Mouse (Mus musculus): Measurements from ENCODE around the gene Dgki. TPM values are rescaled to one million over a fixed set of nuclear protein-coding genes. Genes with fewer than 3 reads are reported as not detected.

The Dgki gene
- total and polyA plus RNA-seq, 3 experiments: not detected

DNA sequence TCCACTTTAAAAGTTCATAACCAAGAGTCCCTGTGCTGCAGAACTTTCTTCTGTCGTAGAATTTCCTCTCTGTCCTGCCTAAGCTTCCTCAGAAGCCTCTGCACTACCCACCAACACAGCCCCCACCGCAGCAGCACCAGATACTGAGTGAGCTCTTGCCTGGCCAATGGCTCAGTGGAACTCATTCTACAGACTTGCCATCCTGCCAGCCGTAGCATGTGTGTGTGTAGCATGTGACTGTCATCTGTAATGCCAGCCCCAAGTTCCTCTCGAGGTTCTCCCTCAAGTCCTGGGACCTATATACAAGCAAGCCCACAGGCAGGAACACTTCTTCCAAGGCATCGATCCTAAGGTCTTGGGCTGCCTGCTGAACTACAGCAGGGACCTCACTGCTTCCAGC is 38.1 kb upstream of the Dgki start:
- H3K36me3 ChIP-seq (ENCODE audit: control insufficient read depth in 1 of 2, insufficient read depth in 2 of 2, low read length in 2 of 2): no peaks in the 10 kb centered on the region

GRCm38 (mm10) chr6:37336831-37337260 is 36.9 kb upstream of the Dgki start:
- no peaks in the 10 kb centered on the region for H3K36me3 ChIP-seq (ENCODE audit: control insufficient read depth in 1 of 2, insufficient read depth in 2 of 2, low read length in 2 of 2)
- no peak for DNase-seq (ENCODE audit: low read depth, low spot score)
- TF ChIP-seq MAFK (IDR thresholded peaks at IDR 0.05; ENCODE audit: borderline replicate concordance, low read depth, low read length) (no peak), CTCF (IDR thresholded peaks at IDR 0.05 in 2 of 3, conservative IDR thresholded peaks at IDR 0.05 in 1 of 3; ENCODE audit: control insufficient read depth in 1 of 3, insufficient read depth in 1 of 3, low read depth in 2 of 3, low read length in 3 of 3, poor library complexity in 1 of 3, severe bottlenecking in 1 of 3) (no peak)

More for the DNA sequence above, 38.1 kb upstream of the Dgki start:
- H3K79me2 ChIP-seq (ENCODE audit: control insufficient read depth, insufficient read depth, low read length, poor library complexity): no peaks in the 10 kb centered on the region
- no peaks in the 10 kb centered on the region for H3K9me3 ChIP-seq (replicated peaks; ENCODE audit: insufficient read depth, low read length)
- TF ChIP-seq NRF1 (IDR thresholded peaks at IDR 0.05; ENCODE audit: insufficient read depth, low read depth, low read length, poor library complexity, severe bottlenecking) (no peak), POLR2AphosphoS5 (IDR thresholded peaks at IDR 0.05; ENCODE audit: borderline replicate concordance, low read depth, low read length) (no peak)
- H3K27ac ChIP-seq (ENCODE audit: control insufficient read depth, low read depth, low read length): no peak overlapping the region
- no peak for DNase-seq (ENCODE audit: low read depth, low spot score)
- no peak overlapping the region for H3K4me3 ChIP-seq (ENCODE audit: control insufficient read depth in 1 of 2, insufficient read depth in 1 of 2, low read depth in 2 of 2, low read length in 2 of 2)
- no peaks in the 10 kb centered on the region for H3K27me3 ChIP-seq (ENCODE audit: control insufficient read depth in 1 of 2, insufficient read depth in 2 of 2, low read length in 2 of 2)
- no peaks in the 10 kb centered on the region for H3K4me1 ChIP-seq (ENCODE audit: control insufficient read depth in 1 of 2, insufficient read depth in 2 of 2, low read length in 2 of 2)
- no peak overlapping the region for H3K9ac ChIP-seq (ENCODE audit: control insufficient read depth, low read depth, low read length, poor library complexity, severe bottlenecking)

DNA sequence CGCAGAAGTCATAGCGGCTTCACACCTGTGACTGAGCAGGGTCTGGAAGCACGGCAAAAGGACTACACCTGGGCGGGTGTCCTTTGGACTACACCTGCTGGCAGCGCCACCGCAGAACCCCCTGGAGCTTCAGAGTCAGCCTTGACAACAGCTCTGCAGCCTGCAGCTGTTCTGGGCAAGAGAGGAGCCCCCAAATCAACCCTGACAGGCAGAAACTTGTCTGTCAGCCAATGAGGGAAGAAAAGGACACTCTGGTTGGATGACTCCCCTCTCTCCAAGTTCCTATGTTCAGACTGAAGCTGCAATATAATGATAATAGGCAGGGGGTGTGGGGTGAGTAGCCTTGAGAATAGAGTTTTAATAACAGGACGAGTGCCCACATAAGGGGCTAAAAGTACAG is 36.4 kb upstream of the Dgki start:
- no peaks in the 10 kb centered on the region for H3K79me2 ChIP-seq (ENCODE audit: control insufficient read depth, insufficient read depth, low read length, poor library complexity)
- no peaks in the 10 kb centered on the region for H3K4me1 ChIP-seq (ENCODE audit: control insufficient read depth in 1 of 2, insufficient read depth in 2 of 2, low read length in 2 of 2)
- no peak overlapping the region for H3K4me3 ChIP-seq (ENCODE audit: control insufficient read depth in 1 of 2, insufficient read depth in 1 of 2, low read depth in 2 of 2, low read length in 2 of 2)
- no peak for DNase-seq (ENCODE audit: low read depth, low spot score)
- H3K9me3 ChIP-seq (replicated peaks; ENCODE audit: insufficient read depth, low read length): no peaks in the 10 kb centered on the region
- no peak overlapping the region for H3K9ac ChIP-seq (ENCODE audit: control insufficient read depth, low read depth, low read length, poor library complexity, severe bottlenecking)
- no peak for TF ChIP-seq TCF12 (IDR thresholded peaks at IDR 0.05; ENCODE audit: low read depth, low read length)
- no peak for TF ChIP-seq POLR2AphosphoS5 (IDR thresholded peaks at IDR 0.05; ENCODE audit: borderline replicate concordance, low read depth, low read length)
- TF ChIP-seq ZNF384 (IDR thresholded peaks at IDR 0.05; ENCODE audit: low read depth, low read length): no peak
- no peak for TF ChIP-seq MAZ (IDR thresholded peaks at IDR 0.05; ENCODE audit: low read depth, low read length)
- no peak for TF ChIP-seq ETS1 (IDR thresholded peaks at IDR 0.05; ENCODE audit: low read depth, low read length)
- no peak for TF ChIP-seq NELFE (IDR thresholded peaks at IDR 0.05; ENCODE audit: low read depth, low read length)
- no peak for TF ChIP-seq KAT2A (conservative IDR thresholded peaks at IDR 0.05; ENCODE audit: low read depth, low read length)
- TF ChIP-seq MYC (IDR thresholded peaks at IDR 0.05; ENCODE audit: low read depth, low read length): no peak
- H3K27me3 ChIP-seq (ENCODE audit: control insufficient read depth in 1 of 2, insufficient read depth in 2 of 2, low read length in 2 of 2): no peaks in the 10 kb centered on the region
- no peaks in the 10 kb centered on the region for H3K36me3 ChIP-seq (ENCODE audit: control insufficient read depth in 1 of 2, insufficient read depth in 2 of 2, low read length in 2 of 2)
- H3K27ac ChIP-seq (ENCODE audit: control insufficient read depth, low read depth, low read length): no peak overlapping the region

More at GRCm38 (mm10) chr6:37336831-37337260, 36.9 kb upstream of the Dgki start:
- Histone ChIP-seq H3K4me3 (ENCODE audit: control insufficient read depth in 1 of 2, insufficient read depth in 1 of 2, low read depth in 2 of 2, low read length in 2 of 2) (no peak overlapping the region), H3K27ac (ENCODE audit: control insufficient read depth, low read depth, low read length) (no peak overlapping the region), H3K4me1 (ENCODE audit: control insufficient read depth in 1 of 2, insufficient read depth in 2 of 2, low read length in 2 of 2) (no peaks in the 10 kb centered on the region), H3K9ac (ENCODE audit: control insufficient read depth, low read depth, low read length, poor library complexity, severe bottlenecking) (no peak overlapping the region), H3K9me3 (replicated peaks; ENCODE audit: insufficient read depth, low read length) (no peaks in the 10 kb centered on the region), H3K27me3 (ENCODE audit: control insufficient read depth in 1 of 2, insufficient read depth in 2 of 2, low read length in 2 of 2) (no peaks in the 10 kb centered on the region), H3K79me2 (ENCODE audit: control insufficient read depth, insufficient read depth, low read length, poor library complexity) (no peaks in the 10 kb centered on the region)
